Mouse (Mus musculus): ENCODE measurements around the gene Ugt3a2. TPM values are rescaled to one million over a fixed set of nuclear protein-coding genes. Genes with fewer than 3 reads are reported as not detected.

Ugt3a2 gene
- total RNA-seq (2014; rRNA removed) (not detected in 2 replicates), polyA plus RNA-seq (2015; fragmentation: Nextera tagmentation; extraction: Ambion mirVana) (not detected in 2 replicates)

- no peak for TF ChIP-seq CTCF (IDR thresholded peaks at IDR 0.05; ENCODE audit: low read depth)
- H3K4me1 ChIP-seq (ENCODE audit: insufficient read depth) = no peaks in the 10 kb centered on the region
- H3K27me3 ChIP-seq (ENCODE audit: insufficient read depth, low read length) = no peaks in the 10 kb centered on the region
- no peak within 1 kb of the TSS for H3K9ac ChIP-seq
- H3K36me3 ChIP-seq (ENCODE audit: insufficient read depth) = no peaks in the 10 kb centered on the region
- H3K4me3 ChIP-seq (ENCODE audit: low read depth, low read length) = no peak within 1 kb of the TSS
- 88% methylated on average over 4 of the region's 4 CpGs for WGBS
- H3K4me2 ChIP-seq (ENCODE audit: low read depth) = no peak within 1 kb of the TSS
- H3K27ac ChIP-seq (ENCODE audit: low read depth, low read length) = no peak within 1 kb of the TSS
- ATAC-seq (no peak), DNase-seq (no peak)
- H3K9me3 ChIP-seq (ENCODE audit: low read length) = no peaks in the 10 kb centered on the region
Measured at GRCm38 (mm10) chr15:9335341-9335740, at the start of gene Ugt3a2. Gene Ugt3a2 (plus strand): TSS chr15:9335550.

GRCm38 (mm10) chr15:9289660-9290059 is 45.7 kb upstream of the Ugt3a2 start:
- no peak for TF ChIP-seq CTCF (IDR thresholded peaks at IDR 0.05; ENCODE audit: low read depth)
- no peak overlapping the region for H3K9ac ChIP-seq
- H3K36me3 ChIP-seq (ENCODE audit: insufficient read depth) = no peaks in the 10 kb centered on the region
- ATAC-seq = no peak
- H3K4me1 ChIP-seq (ENCODE audit: insufficient read depth) = no peaks in the 10 kb centered on the region
- 59% methylated on average over 2 of the region's 2 CpGs for WGBS
- H3K27me3 ChIP-seq (ENCODE audit: insufficient read depth, low read length) = no peaks in the 10 kb centered on the region
- no peaks in the 10 kb centered on the region for H3K9me3 ChIP-seq (ENCODE audit: low read length)
- DNase-seq = no peak
- no peak overlapping the region for H3K4me3 ChIP-seq (ENCODE audit: low read depth, low read length)
- H3K4me2 ChIP-seq (ENCODE audit: low read depth) = no peak overlapping the region
- no peak overlapping the region for H3K27ac ChIP-seq (ENCODE audit: low read depth, low read length)

DNA sequence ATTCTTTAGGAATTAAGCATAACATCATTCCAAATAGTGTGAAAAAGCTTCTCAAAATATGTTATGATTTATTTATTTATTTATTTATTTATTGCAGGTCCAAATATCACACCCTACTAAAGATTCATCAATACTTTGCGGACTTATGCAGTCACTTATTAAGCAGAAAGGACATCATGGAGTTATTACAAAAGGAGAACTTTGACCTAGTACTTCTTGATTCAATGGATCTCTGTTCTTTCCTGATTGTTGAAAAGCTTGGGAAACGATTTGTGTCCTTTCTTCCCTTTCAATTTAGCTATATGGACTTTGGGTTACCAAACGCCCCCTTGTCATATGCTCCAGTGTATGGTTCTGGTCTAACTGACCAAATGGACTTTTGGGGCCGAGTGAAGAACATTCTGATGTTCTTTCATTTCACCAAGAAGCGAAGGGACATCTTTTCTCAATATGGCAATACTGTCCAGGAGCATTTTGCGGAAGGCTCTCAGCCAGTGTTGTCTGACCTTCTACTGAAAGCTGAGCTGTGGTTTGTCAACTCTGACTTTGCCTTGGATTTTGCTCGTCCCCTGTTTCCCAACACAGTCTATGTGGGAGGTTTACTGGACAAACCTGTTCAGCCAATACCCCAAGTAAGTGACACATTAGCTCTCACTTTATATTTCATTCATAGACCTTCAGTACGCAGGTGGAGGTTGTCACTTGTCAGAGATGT is 29.2 kb upstream of the Ugt3a2 start:
- Histone ChIP-seq H3K4me1 (ENCODE audit: insufficient read depth) (no peaks in the 10 kb centered on the region), H3K36me3 (ENCODE audit: insufficient read depth) (no peaks in the 10 kb centered on the region), H3K4me2 (ENCODE audit: low read depth) (no peak overlapping the region), H3K9me3 (ENCODE audit: low read length) (no peaks in the 10 kb centered on the region), H3K27ac (ENCODE audit: low read depth, low read length) (no peak overlapping the region), H3K9ac (no peak overlapping the region), H3K27me3 (ENCODE audit: insufficient read depth, low read length) (no peaks in the 10 kb centered on the region), H3K4me3 (ENCODE audit: low read depth, low read length) (no peak overlapping the region)
- WGBS = 85% methylated on average over 8 of the region's 8 CpGs
- DNase-seq = no peak
- no peak for TF ChIP-seq CTCF (IDR thresholded peaks at IDR 0.05; ENCODE audit: low read depth)
- no peak for ATAC-seq

- Histone ChIP-seq H3K27me3 (ENCODE audit: insufficient read depth, low read length) (no peaks in the 10 kb centered on the region), H3K36me3 (ENCODE audit: insufficient read depth) (no peaks in the 10 kb centered on the region), H3K4me3 (ENCODE audit: low read depth, low read length) (no peak overlapping the region), H3K4me2 (ENCODE audit: low read depth) (no peak overlapping the region), H3K4me1 (ENCODE audit: insufficient read depth) (no peaks in the 10 kb centered on the region), H3K9me3 (ENCODE audit: low read length) (no peaks in the 10 kb centered on the region), H3K27ac (ENCODE audit: low read depth, low read length) (no peak overlapping the region), H3K9ac (no peak overlapping the region)
- WGBS = 60% methylated on average over 2 of the region's 2 CpGs
- TF ChIP-seq CTCF (IDR thresholded peaks at IDR 0.05; ENCODE audit: low read depth) = no peak
- no peak for ATAC-seq
- DNase-seq = no peak
Measured at GRCm38 (mm10) chr15:9334596-9334995, 754 bp upstream of the Ugt3a2 start.

DNA sequence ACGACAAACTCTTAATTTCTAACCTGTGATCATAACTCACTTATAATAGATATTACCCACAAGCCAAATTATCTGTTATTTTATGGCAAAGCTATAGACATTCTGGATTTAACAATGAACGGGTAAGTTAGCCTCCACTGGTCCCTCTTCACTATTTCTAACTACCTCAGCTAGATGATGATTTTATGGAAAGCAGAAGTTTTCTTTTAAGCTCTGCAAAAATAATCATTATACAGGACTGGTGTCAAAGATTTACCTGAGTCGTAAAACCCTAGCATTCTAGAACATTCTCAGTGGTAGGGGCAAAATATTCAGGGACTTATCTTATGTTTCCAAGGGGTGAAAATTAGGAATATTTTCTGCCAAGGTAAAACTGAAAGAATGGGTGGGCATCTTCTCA is 1.3 kb downstream of the Ugt3a2 start:
- ATAC-seq (no peak), DNase-seq (no peak)
- Histone ChIP-seq H3K27ac (ENCODE audit: low read depth, low read length) (no peak overlapping the region), H3K4me2 (ENCODE audit: low read depth) (no peak overlapping the region), H3K27me3 (ENCODE audit: insufficient read depth, low read length) (no peaks in the 10 kb centered on the region), H3K9ac (no peak overlapping the region), H3K4me1 (ENCODE audit: insufficient read depth) (no peaks in the 10 kb centered on the region), H3K36me3 (ENCODE audit: insufficient read depth) (no peaks in the 10 kb centered on the region), H3K9me3 (ENCODE audit: low read length) (no peaks in the 10 kb centered on the region), H3K4me3 (ENCODE audit: low read depth, low read length) (no peak overlapping the region)
- no peak for TF ChIP-seq CTCF (IDR thresholded peaks at IDR 0.05; ENCODE audit: low read depth)
- 84% methylated on average over 3 of the region's 3 CpGs for WGBS

DNA sequence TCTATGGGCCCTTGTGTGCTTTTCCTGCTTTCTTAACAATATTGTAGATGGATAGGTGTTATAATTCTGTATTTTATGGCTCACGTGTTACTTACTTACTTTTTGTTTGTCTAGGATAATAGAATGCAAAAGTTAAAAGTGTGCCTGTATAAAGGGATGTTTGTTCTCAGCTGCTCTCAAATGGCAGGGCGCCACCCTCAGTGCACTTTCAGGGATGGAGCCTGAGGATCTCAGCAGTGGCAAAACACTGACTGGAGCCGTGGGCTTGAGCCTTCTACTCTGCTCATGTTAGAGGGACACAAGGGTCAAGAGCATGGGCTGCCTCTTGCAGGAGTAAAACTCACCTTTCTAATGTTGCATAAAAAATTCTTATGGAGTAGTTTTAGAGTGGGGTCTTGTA is 1.7 kb downstream of the Ugt3a2 start:
- Histone ChIP-seq H3K4me2 (ENCODE audit: low read depth) (no peak overlapping the region), H3K27me3 (ENCODE audit: insufficient read depth, low read length) (no peaks in the 10 kb centered on the region), H3K4me3 (ENCODE audit: low read depth, low read length) (no peak overlapping the region), H3K9me3 (ENCODE audit: low read length) (no peaks in the 10 kb centered on the region), H3K36me3 (ENCODE audit: insufficient read depth) (no peaks in the 10 kb centered on the region), H3K27ac (ENCODE audit: low read depth, low read length) (no peak overlapping the region), H3K9ac (no peak overlapping the region), H3K4me1 (ENCODE audit: insufficient read depth) (no peaks in the 10 kb centered on the region)
- DNase-seq (no peak), ATAC-seq (no peak)
- WGBS = 65% methylated on average over 3 of the region's 3 CpGs
- no peak for TF ChIP-seq CTCF (IDR thresholded peaks at IDR 0.05; ENCODE audit: low read depth)

DNA sequence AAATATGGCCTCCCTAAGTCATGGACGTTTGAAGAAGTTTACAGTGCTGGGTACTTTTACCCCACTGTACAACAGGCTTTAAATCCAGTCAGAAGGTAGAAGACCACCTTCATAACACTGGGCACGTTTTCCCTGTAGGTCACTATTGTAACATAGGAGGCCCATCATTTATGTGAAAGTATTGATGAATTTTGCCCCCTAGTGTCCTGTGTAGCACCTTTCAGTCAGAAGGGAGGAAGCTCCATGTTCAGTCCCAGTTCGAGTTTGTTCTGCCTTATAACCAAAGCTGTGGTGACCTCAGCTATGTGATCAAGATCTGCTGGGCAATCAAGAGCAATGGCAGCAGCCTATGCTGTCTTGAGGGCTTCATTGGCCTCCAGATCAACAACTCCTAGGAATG is 13.4 kb downstream of the Ugt3a2 start:
- 57% methylated on average over 3 of the region's 3 CpGs for whole genome bisulfite sequencing
- Histone ChIP-seq H3K4me1 (ENCODE audit: insufficient read depth) (no peaks in the 10 kb centered on the region), H3K4me2 (ENCODE audit: low read depth) (no peak overlapping the region), H3K36me3 (ENCODE audit: insufficient read depth) (no peaks in the 10 kb centered on the region), H3K27me3 (ENCODE audit: insufficient read depth, low read length) (no peaks in the 10 kb centered on the region), H3K9me3 (ENCODE audit: low read length) (no peaks in the 10 kb centered on the region), H3K4me3 (ENCODE audit: low read depth, low read length) (no peak overlapping the region), H3K27ac (ENCODE audit: low read depth, low read length) (no peak overlapping the region), H3K9ac (no peak overlapping the region)
- TF ChIP-seq CTCF (IDR thresholded peaks at IDR 0.05; ENCODE audit: low read depth) = no peak
- ATAC-seq (no peak), DNase-seq (no peak)
